Mouse (Mus musculus) macrophage (primary cell): Measurements from ENCODE around the gene Mcm6. TPM values are rescaled to one million over a fixed set of nuclear protein-coding genes. Genes with fewer than 3 reads are reported as not detected.
A peak's percentile ranks its signal among the peaks of the same experiment; 100 is the strongest.
"Not testable (repeated sequence)": the region's sequence is repeated elsewhere in the genome, so short reads cannot be mapped to it uniquely, and the experiment has no call there.

Experiments used
- H3K27ac ChIP-seq: fragments of 350-480 bp; formaldehyde crosslinking; 2 replicates; pipeline ENCODE4 v1.9.0; 2021
- H3K36me3 ChIP-seq: fragments of 350-480 bp; formaldehyde crosslinking; 2 replicates; pipeline ENCODE4 v1.9.0; 2021; ENCODE audit errors: inconsistent target
- H3K4me3 ChIP-seq: fragments of 350-480 bp; formaldehyde crosslinking; 2 replicates; pipeline ENCODE4 v1.9.0; 2021; ENCODE audit errors: inconsistent target
- H3K79me2 ChIP-seq: fragments of 350-480 bp; formaldehyde crosslinking; 2 replicates; pipeline ENCODE4 v1.9.0; 2021; ENCODE audit errors: inconsistent target
- WGBS: methylation state at CpG from one replicate; pipeline ENCODE4 v1.1.7; 2026; ENCODE audit warnings: inconsistent platforms; ENCODE audit not compliant: missing documents; 5-methylcytosine and 5-hydroxymethylcytosine counted together
- polyA plus RNA-seq: library from polyadenylated mRNA; stranded (reverse); fragments of 250-400 nt; gene quantifications from 3 replicates; pipeline ENCODE4 v1.2.4, GENCODE M21; 2018; ENCODE audit warnings: inconsistent platforms

The Mcm6 gene
- polyA plus RNA-seq, 1 experiment from 2014 or later: 54.1 TPM

GRCm38 (mm10) chr1:128360601-128361000, 1.1 kb upstream of the Mcm6 start:
- peaks cover 21% of the 10 kb centered on the region for H3K36me3 ChIP-seq
- no peak overlapping the region for H3K27ac ChIP-seq
- H3K4me3 ChIP-seq: no peak overlapping the region
- peaks cover 35% of the 10 kb centered on the region for H3K79me2 ChIP-seq
- WGBS: 61% methylated on average over 2 of the region's 2 CpGs

DNA sequence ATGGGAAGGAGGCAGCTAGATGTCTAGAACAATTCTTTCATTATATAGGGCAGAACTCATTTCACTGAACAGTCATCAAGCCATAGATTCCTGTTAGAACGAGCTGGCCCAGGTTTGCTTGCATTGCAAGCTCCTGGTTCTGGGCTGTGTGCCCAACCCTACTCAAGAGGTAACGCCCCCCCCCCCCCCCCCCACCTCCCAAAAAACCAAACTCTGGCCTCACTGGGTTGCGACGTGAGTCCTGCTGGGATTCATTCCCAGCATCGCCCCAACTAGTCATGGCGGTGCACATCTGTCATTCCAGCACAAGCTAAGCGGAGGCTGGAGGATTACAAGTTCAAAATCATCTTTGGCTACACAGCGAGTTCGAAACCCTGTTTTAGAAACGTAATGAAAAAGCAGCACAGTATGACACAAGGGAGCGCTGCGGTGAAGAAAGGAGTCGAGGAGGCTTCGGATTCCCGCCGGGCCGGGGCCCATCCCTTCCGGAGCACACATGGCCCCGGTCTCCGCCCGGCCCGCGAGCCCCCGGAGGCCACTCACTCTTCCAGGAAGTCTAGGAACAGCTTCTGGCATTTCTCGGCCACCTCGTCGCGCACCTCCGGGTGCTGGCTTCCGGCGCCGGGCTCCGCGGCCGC, 429 bp downstream of the Mcm6 start:
- H3K27ac ChIP-seq: peak overlapping the region; percentile 60
- WGBS: under 1% methylated on average over 30 of the region's 35 CpGs
- H3K4me3 ChIP-seq: peak overlapping the region; percentile 60
- H3K36me3 ChIP-seq: peaks cover 19% of the 10 kb centered on the region
- peaks cover 43% of the 10 kb centered on the region for H3K79me2 ChIP-seq

DNA sequence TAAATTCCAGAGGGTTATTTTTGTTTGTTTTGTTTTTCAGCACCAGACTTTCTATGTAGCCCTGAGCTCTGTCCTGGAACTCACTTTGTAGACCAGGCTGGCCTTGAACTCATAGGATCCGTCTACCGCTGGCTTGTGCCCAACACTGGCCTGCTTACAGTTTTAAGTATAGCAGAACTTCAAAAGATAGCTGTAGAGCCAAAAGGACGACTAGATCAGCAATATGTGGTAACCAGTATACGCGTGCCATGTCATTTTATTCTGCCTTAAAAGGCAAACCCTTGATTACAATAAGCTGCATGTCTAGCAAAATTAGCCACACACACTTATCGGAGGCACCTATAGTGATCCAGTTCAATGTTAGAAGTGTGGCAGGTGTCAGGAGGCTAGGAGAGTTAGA, 1.2 kb downstream of the Mcm6 start:
- peak overlapping the region; percentile 60 for H3K27ac ChIP-seq
- H3K79me2 ChIP-seq: peaks cover 43% of the 10 kb centered on the region
- 35% methylated on average over 6 of the region's 6 CpGs for WGBS
- H3K4me3 ChIP-seq: peak overlapping the region; percentile 60
- H3K36me3 ChIP-seq: peaks cover 24% of the 10 kb centered on the region

GRCm38 (mm10) chr1:128357452-128357851, 2.0 kb downstream of the Mcm6 start:
- WGBS: 10% methylated on average over 3 of the region's 3 CpGs
- H3K27ac ChIP-seq: peak overlapping the region; percentile 60
- peak overlapping the region; percentile 60 for H3K4me3 ChIP-seq
- peaks cover 20% of the 10 kb centered on the region for H3K36me3 ChIP-seq
- peaks cover 43% of the 10 kb centered on the region for H3K79me2 ChIP-seq

- Histone ChIP-seq H3K79me2 (peaks cover 33% of the 10 kb centered on the region), H3K36me3 (peaks cover 46% of the 10 kb centered on the region; the same call in 1 of the 2 replicates), H3K27ac (no peak overlapping the region), H3K4me3 (no peak overlapping the region)
- whole genome bisulfite sequencing: 88% methylated on average over 3 of the region's 3 CpGs
Measured at GRCm38 (mm10) chr1:128353092-128353491, 6.4 kb downstream of the Mcm6 start.

DNA sequence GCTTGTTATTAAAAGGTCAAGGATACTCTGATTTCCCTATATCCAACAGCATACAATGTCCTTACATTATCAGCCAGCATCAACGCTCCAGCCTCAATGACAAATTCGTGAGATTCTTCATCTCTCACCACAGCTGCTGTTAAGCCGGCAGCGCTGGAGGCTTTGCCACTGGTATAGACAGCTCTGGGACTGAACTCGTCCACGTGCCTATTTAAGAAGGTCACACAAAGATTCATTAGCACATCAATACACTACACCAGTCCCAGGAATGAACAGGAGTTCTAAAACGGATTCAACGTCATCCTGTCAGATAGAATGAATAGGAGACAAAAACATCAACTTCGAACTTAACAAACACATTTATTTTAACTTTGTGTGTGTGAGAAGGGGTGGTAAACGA, 15.2 kb downstream of the Mcm6 start:
- 96% methylated on average over 10 of the region's 10 CpGs for WGBS
- H3K27ac ChIP-seq: no peak overlapping the region
- H3K79me2 ChIP-seq: no peaks in the 10 kb centered on the region
- H3K36me3 ChIP-seq: peaks cover 71% of the 10 kb centered on the region
- no peak overlapping the region for H3K4me3 ChIP-seq

DNA sequence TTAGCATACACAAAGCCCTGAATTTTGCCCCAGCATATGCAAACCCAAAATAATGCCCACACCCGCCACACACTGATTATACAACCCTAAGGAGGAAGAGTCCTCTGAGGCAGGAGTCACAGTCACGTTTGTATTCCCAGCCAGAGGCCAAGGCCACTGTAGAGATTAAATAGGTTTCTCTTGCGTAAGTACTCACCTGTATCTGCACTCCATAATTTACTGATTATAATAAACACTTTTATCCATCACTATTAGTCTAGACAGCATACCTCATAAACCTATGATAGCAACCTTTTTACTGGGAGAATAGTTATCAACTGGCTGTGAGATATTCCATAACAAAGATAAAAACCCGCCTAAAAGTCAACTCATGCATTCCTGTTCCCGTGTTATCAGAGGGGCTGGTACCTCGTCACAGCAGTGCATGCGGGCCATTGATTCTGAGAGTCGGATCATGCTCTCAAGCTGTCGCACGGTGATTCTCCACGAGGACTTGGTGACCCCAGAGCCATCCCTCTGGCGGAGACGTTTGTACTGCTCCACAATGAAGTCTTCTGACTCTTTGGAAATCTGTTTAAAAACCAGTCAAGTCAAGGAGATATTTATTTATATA, 21.6 kb downstream of the Mcm6 start:
- Histone ChIP-seq H3K27ac (no peak overlapping the region), H3K79me2 (no peaks in the 10 kb centered on the region), H3K4me3 (no peak overlapping the region), H3K36me3 (peaks cover 58% of the 10 kb centered on the region)
- WGBS: 96% methylated on average over 13 of the region's 13 CpGs

- 89% methylated on average over 1 of the region's 1 CpGs for WGBS
- H3K36me3 ChIP-seq: peaks cover 31% of the 10 kb centered on the region
- no peaks in the 10 kb centered on the region for H3K79me2 ChIP-seq
- no peak overlapping the region for H3K27ac ChIP-seq
- H3K4me3 ChIP-seq: no peak overlapping the region
Measured at GRCm38 (mm10) chr1:128330313-128330712, 29.2 kb downstream of the Mcm6 start.

DNA sequence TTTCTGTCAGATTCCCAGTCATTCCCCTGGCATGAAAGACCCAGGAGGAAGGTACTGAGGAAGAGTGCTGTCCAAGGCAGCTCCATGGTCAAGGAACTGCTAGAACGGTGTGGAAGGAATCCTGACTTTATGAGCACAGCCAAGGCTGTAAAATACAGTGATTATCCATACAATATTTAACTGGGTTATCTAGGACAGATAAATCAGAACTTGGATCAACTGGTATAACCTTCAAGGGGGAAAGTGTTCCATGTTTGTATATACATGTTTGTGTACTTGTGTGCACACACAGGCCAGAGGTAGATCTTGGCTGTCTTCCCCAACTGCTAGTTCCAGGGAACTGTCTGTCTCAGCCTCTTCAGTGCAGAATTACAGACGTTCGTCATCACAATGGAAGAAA, 31.2 kb downstream of the Mcm6 start, which contains the start of gene Lct:
Gene Lct, minus strand, starts transcription at position 101 of the 400 bp plus-strand sequence.
- Histone ChIP-seq H3K27ac (no peak within 1 kb of the TSS), H3K36me3 (peaks cover 12% of the 10 kb centered on the region), H3K79me2 (no peaks in the 10 kb centered on the region), H3K4me3 (no peak within 1 kb of the TSS)
- 97% methylated on average over 3 of the region's 3 CpGs for WGBS

DNA sequence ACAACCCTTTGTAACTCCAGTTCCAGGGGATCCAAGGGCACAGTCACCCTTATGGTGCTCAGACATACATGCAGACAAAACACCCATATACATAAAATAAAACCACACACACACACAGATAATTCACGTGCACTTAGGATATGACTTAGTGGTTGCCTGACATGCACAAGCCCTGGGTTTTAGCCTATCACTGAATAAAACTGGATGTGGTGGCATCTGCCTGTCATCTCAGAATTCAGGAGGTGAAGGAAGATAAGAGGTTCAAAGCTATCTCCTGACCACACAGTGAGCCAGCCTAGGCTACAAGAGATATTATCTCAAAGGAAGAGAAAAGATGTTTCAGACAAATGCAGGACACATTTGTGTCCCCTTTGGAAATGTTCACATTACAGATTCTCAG, 32.3 kb downstream of the Mcm6 start:
- H3K79me2 ChIP-seq: no peaks in the 10 kb centered on the region
- no peak overlapping the region for H3K4me3 ChIP-seq
- H3K27ac ChIP-seq: no peak overlapping the region
- H3K36me3 ChIP-seq: peaks cover 1% of the 10 kb centered on the region; the same call in 1 of the 2 replicates
- 80% methylated on average over 1 of the region's 1 CpGs for whole genome bisulfite sequencing

DNA sequence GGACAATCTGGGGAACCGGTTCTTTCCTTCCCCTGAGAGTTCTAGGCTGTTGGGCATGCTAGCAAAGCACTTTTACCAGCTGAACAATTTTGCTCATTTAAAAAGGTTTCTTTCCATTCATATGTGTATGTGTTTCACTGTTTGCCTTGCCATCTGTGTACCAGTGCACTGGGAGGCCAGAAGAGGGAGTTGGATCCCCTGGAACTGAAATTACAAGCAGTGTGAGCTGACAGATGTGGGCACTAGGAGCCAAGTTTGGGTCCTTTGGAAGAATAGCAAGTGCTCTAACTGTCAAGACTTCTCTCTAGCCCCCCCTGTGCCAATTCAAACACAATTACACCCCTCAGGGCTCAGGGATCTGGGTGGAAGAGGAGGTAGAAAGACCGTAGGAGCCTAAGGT, 34.7 kb downstream of the Mcm6 start:
- 97% methylated on average over 2 of the region's 2 CpGs for WGBS

GRCm38 (mm10) chr1:128323026-128323643, 36.3 kb downstream of the Mcm6 start:
- Histone ChIP-seq H3K79me2 (no peaks in the 10 kb centered on the region), H3K4me3 (no peak overlapping the region), H3K27ac (no peak overlapping the region), H3K36me3 (no peaks in the 10 kb centered on the region)
- 45% methylated on average over 8 of the region's 8 CpGs for WGBS

More for the DNA sequence above, 34.7 kb downstream of the Mcm6 start:
- Histone ChIP-seq H3K4me3 (no peak overlapping the region), H3K79me2 (no peaks in the 10 kb centered on the region), H3K27ac (no peak overlapping the region), H3K36me3 (no peaks in the 10 kb centered on the region)

DNA sequence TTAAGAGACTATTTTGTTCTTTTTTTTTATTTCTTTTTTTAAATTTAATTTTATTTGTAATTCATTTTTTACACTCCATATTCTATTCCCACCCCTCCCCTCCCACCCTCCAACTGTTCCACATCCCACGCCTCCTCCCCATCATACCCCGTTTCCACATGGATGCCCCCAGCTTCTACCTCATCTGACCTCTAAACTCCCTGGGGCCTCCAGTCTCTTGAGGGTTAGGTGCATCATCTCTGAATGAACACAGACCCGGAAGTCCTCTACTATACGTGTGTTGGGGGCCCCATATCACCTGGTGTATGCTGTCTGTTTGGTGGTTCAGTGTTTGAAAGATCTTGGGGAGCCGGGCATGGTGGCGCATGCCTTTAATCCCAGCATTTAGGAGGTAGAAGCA, 40.2 kb downstream of the Mcm6 start:
- H3K27ac ChIP-seq, H3K79me2 ChIP-seq, H3K4me3 ChIP-seq, H3K36me3 ChIP-seq: not testable (repeated sequence)
- 88% methylated on average over 4 of the region's 6 CpGs for WGBS

GRCm38 (mm10) chr1:128314665-128315064, 44.8 kb downstream of the Mcm6 start:
- no peaks in the 10 kb centered on the region for H3K79me2 ChIP-seq
- H3K36me3 ChIP-seq: no peaks in the 10 kb centered on the region
- no peak overlapping the region for H3K27ac ChIP-seq
- 10% methylated on average over 3 of the region's 4 CpGs for WGBS
- no peak overlapping the region for H3K4me3 ChIP-seq

DNA sequence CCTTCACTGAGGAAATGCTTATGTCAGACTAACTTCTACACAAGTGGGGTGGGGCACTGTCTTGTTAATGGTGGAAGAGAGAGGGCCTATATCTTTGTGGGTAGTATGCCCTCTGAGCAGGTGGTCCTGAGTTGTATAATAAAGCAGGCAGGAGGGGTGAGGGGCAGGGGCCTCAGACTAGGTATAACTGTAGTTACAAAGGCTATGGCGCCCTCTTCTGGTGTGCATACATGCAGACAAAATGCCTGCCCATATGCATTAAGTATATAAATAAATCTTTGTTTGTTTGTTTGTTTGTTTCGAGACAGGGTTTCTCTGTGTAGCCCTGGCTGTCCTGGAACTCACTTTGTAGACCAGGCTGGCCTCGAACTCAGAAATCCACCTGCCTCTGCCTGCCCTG, 50.4 kb downstream of the Mcm6 start:
- H3K79me2 ChIP-seq: no peaks in the 10 kb centered on the region
- no peak overlapping the region for H3K27ac ChIP-seq
- H3K36me3 ChIP-seq: no peaks in the 10 kb centered on the region
- WGBS: 96% methylated on average over 3 of the region's 3 CpGs
- H3K4me3 ChIP-seq: no peak overlapping the region
